Mouse (Mus musculus) bone marrow, adult 2 months (tissue): ENCODE data around the gene Vmn1r60. TPM values are rescaled to one million over a fixed set of nuclear protein-coding genes. Genes with fewer than 3 reads are reported as not detected.
"Not testable (repeated sequence)": the region's sequence is repeated elsewhere in the genome, so short reads cannot be mapped to it uniquely, and the experiment has no call there.

Experiments
- H3K27ac ChIP-seq: fragments of 200-500 bp; 2 replicates; pipeline ENCODE4 v1.5.1; 2012; ENCODE audit warnings: low read depth, mild to moderate bottlenecking, control low read depth, inconsistent platforms, low read length; ENCODE audit not compliant: control insufficient read depth, poor library complexity, insufficient read depth
- H3K4me1 ChIP-seq: fragments of 200-500 bp; 2 replicates; pipeline ENCODE4 v1.6.1; 2011; ENCODE audit warnings: low read length; ENCODE audit not compliant: control insufficient read depth, insufficient read depth
- H3K4me3 ChIP-seq: fragments of 200-500 bp; replicated peaks from 2 replicates; pipeline ENCODE3; 2011; ENCODE audit warnings: mild to moderate bottlenecking, low read depth, low read length, control low read depth; ENCODE audit not compliant: control insufficient read depth
- WGBS: fragments of 180-500 bp; shearing (Covaris S2); methylation state at CpG from one replicate; pipeline ENCODE4 v1.1.7; 2018; 5-methylcytosine and 5-hydroxymethylcytosine counted together
- polyA plus RNA-seq: library from polyadenylated mRNA; stranded (reverse); fragments of >200 nt; gene quantifications from 2 replicates; pipeline ENCODE4 v1.2.4, GENCODE M21; 2011; ENCODE audit warnings: low replicate concordance; ENCODE audit not compliant: missing spikeins, insufficient read depth, insufficient read length

Gene Vmn1r60
- not detected in 2 replicates for polyA plus RNA-seq

GRCm38 (mm10) chr7:5547217-5547616, at the start of gene Vmn1r60:
Gene Vmn1r60, minus strand, starts transcription at chr7:5547317.
- not testable (repeated sequence) for H3K4me1 ChIP-seq, H3K27ac ChIP-seq, H3K4me3 ChIP-seq
- WGBS: 72% methylated on average over 1 of the region's 1 CpGs

GRCm38 (mm10) chr7:5540770-5541436, 6.2 kb downstream of the Vmn1r60 start:
- not testable (repeated sequence) for H3K4me3 ChIP-seq, H3K4me1 ChIP-seq, H3K27ac ChIP-seq
- WGBS: 39% methylated on average over 3 of the region's 3 CpGs

DNA sequence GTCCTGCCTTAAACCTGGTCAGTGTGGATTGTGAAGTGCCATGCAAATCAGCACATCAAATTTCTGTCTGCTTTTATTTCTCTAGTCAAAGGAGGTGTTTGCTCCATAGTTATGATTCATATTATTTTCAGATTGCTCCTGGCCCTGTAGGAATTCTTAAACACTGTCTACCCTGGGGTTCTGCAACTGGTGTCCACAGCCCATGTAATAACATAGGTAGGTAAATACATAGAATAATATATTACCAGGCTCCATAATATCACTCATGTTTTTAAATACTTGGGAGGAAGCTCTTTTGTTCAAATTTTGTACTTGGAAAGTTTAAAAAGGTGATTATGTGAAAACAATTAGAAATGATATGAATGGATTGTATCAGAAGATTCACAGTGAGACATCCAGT, 53.3 kb downstream of the Vmn1r60 start, which contains the start of gene Vmn2r28:
Gene Vmn2r28, minus strand, starts transcription at position 101 of the 400 bp plus-strand sequence.
- H3K27ac ChIP-seq, H3K4me1 ChIP-seq, H3K4me3 ChIP-seq: not testable (repeated sequence)

Other genes with a start within 250 kb of the Vmn1r60 start
- not detected in 2 replicates for gene Gm5065, start 196.8 kb downstream of the Vmn1r60 start, polyA plus RNA-seq
- not detected in 2 replicates for gene Nlrp2, start 196.3 kb downstream of the Vmn1r60 start, polyA plus RNA-seq
- 0.11 TPM in 1 of 2 replicates, not detected in the other for gene Vmn1r58, start 133.9 kb downstream of the Vmn1r60 start, polyA plus RNA-seq
- not detected in 2 replicates for gene Vmn1r59, start 90.5 kb downstream of the Vmn1r60 start, polyA plus RNA-seq
- not detected in 2 replicates for gene Vmn2r28, start 53.4 kb downstream of the Vmn1r60 start, polyA plus RNA-seq
- gene Vmn1r61, start 66.0 kb upstream of the Vmn1r60 start, polyA plus RNA-seq: 0.29 TPM in 1 of 2 replicates, not detected in the other
- not detected in 2 replicates for gene Vmn1r62, start 126.3 kb upstream of the Vmn1r60 start, polyA plus RNA-seq